Comparison of ENCODE assay signal across 9 mouse cellular contexts in the genomic region with DNA sequence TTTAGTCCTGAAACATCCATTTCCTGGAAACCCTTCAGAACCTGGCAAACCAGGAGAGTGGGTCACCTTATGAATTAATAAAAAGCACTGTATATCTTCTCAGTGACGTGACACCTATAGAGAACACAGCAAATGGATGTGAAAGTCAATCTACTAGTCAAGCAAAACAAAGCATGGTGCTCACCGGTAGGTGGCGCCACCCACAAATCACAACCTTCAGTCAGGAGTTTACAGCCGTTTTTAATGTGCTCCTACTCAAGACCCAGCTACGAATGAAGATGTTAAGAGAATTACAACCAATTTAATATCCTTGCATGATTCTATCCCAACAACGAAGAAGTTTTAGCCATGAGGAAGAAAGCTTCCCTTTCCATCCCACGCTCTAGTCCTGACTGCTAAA.
DNase-seq lines count a peak whose midpoint lies in the region; TF ChIP-seq lines count a peak whose summit lies in the region.
"Had no signal": no experiment of that assay in that cellular context is flagged by ENCODE, and none has a peak within 500 bp of the region (broad histone marks: within the 10 kb centered on the region; RNA-seq: fewer than 3 reads in every experiment).

No protein-coding gene starts in this region.

- TF ChIP-seq CTCF in kidney, adult 2 months (conservative IDR thresholded peaks at IDR 0.05; ENCODE audit: insufficient read depth, insufficient read length, low read depth, low read length): peak; percentile 52
- TF ChIP-seq CTCF in E14TG2a.4 (conservative IDR thresholded peaks at IDR 0.05; ENCODE audit: low read length): peak; percentile 87
- peak; percentile 6; the same call in 1 of the 2 replicates for TF ChIP-seq CTCF in embryonic fibroblast, embryonic 13.5 days (IDR thresholded peaks at IDR 0.05; ENCODE audit: borderline replicate concordance, insufficient read depth, low read length)

- H3K36me3 ChIP-seq in kidney, adult 2 months (ENCODE audit: control insufficient read depth, insufficient read depth, low read length): no peaks in the 10 kb centered on the region
- no peaks in the 10 kb centered on the region for H3K36me3 ChIP-seq in E14TG2a.4 (ENCODE audit: insufficient read depth, low read length)
- H3K36me3 ChIP-seq: midbrain, embryonic 13.5 days had no signal

- H3K4me1 ChIP-seq in kidney, adult 2 months (ENCODE audit: control insufficient read depth, insufficient read depth, low read length): peaks cover 3% of the 10 kb centered on the region; the same call in 1 of the 2 replicates
- peaks cover 52% of the 10 kb centered on the region for H3K4me1 ChIP-seq in E14TG2a.4 (replicated peaks; ENCODE audit: low read depth, low read length)
- H3K4me1 ChIP-seq in embryonic fibroblast, embryonic 13.5 days (ENCODE audit: control insufficient read depth, insufficient read depth, low read length): no peaks in the 10 kb centered on the region

- H3K4me3 ChIP-seq in kidney, adult 2 months (ENCODE audit: insufficient read depth, low read depth, low read length): no peak overlapping the region
- no peak overlapping the region; the same call in 1 of the 2 replicates for H3K4me3 ChIP-seq in E14TG2a.4 (replicated peaks; ENCODE audit: low read length)
- no peak overlapping the region for H3K4me3 ChIP-seq in embryonic fibroblast, embryonic 13.5 days (ENCODE audit: insufficient read depth, low read length)
- H3K4me3 ChIP-seq: midbrain, embryonic 13.5 days had no signal

- WGBS in kidney, adult 2 months: 58% methylated on average over 7 of the region's 7 CpGs

- no peaks in the 10 kb centered on the region for H3K27me3 ChIP-seq in kidney, adult 2 months (replicated peaks; ENCODE audit: control insufficient read depth, insufficient read depth, low read length)
- H3K27me3 ChIP-seq in E14TG2a.4 (ENCODE audit: insufficient read depth, low read length): no peaks in the 10 kb centered on the region; the same call in 1 of the 2 replicates

- peak; percentile 28 for DNase-seq in kidney, adult 2 months
- DNase-seq in kidney, postnatal 14 days: no peak
- DNase-seq in 416B (ENCODE audit: low read depth): peak; percentile 49
- DNase-seq in layer of hippocampus, adult 9-10 months (ENCODE audit: low spot score): no peak
- no peak for DNase-seq in cerebellum, adult 18-20 months
- no peak for DNase-seq in urinary bladder, adult 2 months (ENCODE audit: low spot score)

- H3K27ac ChIP-seq in kidney, adult 2 months (ENCODE audit: insufficient read depth, low read depth, low read length): no peak overlapping the region
- no peak overlapping the region for H3K27ac ChIP-seq in embryonic fibroblast, embryonic 13.5 days (ENCODE audit: insufficient read depth, low read length)
- H3K27ac ChIP-seq: midbrain, embryonic 13.5 days had no signal

- H3K9me3 ChIP-seq in E14TG2a.4 (ENCODE audit: low read length): no peaks in the 10 kb centered on the region
- H3K9me3 ChIP-seq: midbrain, embryonic 13.5 days had no signal

- TF ChIP-seq POLR2A in kidney, adult 2 months (IDR thresholded peaks at IDR 0.05; ENCODE audit: low read depth, low read length): no peak
- no peak for TF ChIP-seq POLR2A in embryonic fibroblast, embryonic 13.5 days (IDR thresholded peaks at IDR 0.05; ENCODE audit: low read depth, low read length)

Comparison
In these comparisons a context has a peak if more than half of its experiments do, and no peak if none do; other contexts are left out.
1. DNase-seq: peak in kidney, adult 2 months (single experiment) and 416B (single experiment); none in kidney, postnatal 14 days (single experiment), layer of hippocampus, adult 9-10 months (single experiment), cerebellum, adult 18-20 months (0 of 2) and urinary bladder, adult 2 months (single experiment).
2. CTCF ChIP-seq: peak in every context shown above with its lines; median percentile 87 in E14TG2a.4; 52 in kidney, adult 2 months; 6 in embryonic fibroblast, embryonic 13.5 days.